Mouse (Mus musculus) kidney, embryonic 14.5 days (tissue): Measurements from ENCODE around the gene Cyp4a14. TPM values are rescaled to one million over a fixed set of nuclear protein-coding genes. Genes with fewer than 3 reads are reported as not detected.
"Not testable (repeated sequence)": the region's sequence is repeated elsewhere in the genome, so short reads cannot be mapped to it uniquely, and the experiment has no call there.

Experiments
- ATAC-seq: fragments of 200-750 bp; cut with Nextera tagmentation; 2 replicates; pipeline ENCODE4 v1.8.0; 2017; ENCODE audit warnings: moderate number of reproducible peaks, mild to moderate bottlenecking, moderate TSS enrichment, moderate library complexity; ENCODE audit not compliant: low FRiP score, low TSS enrichment
- H3K27ac ChIP-seq: fragments of 300-500 bp; sonication (generic); 2 replicates; pipeline ENCODE4 v1.5.1; 2014; ENCODE audit warnings: low read depth, mild to moderate bottlenecking, low read length, moderate library complexity, mixed read lengths
- H3K27me3 ChIP-seq: fragments of 300-500 bp; sonication (generic); 2 replicates; pipeline ENCODE4 v1.6.1; 2014; ENCODE audit warnings: mild to moderate bottlenecking, low read length; ENCODE audit not compliant: control insufficient read depth, insufficient read depth
- H3K36me3 ChIP-seq: fragments of 300-500 bp; sonication (generic); 2 replicates; pipeline ENCODE4 v1.6.1; 2014; ENCODE audit warnings: low read length, mixed read lengths; ENCODE audit not compliant: control insufficient read depth, insufficient read depth
- H3K4me1 ChIP-seq: fragments of 300-500 bp; sonication (generic); 2 replicates; pipeline ENCODE4 v1.6.1; 2014; ENCODE audit warnings: low read length, mixed read lengths; ENCODE audit not compliant: control insufficient read depth, insufficient read depth
- H3K4me2 ChIP-seq: fragments of 300-500 bp; sonication (generic); replicated peaks from 2 replicates; pipeline ENCODE4 v1.6.1; 2014; ENCODE audit warnings: low read depth, mild to moderate bottlenecking, low read length
- H3K4me3 ChIP-seq: fragments of 300-500 bp; sonication (generic); 2 replicates; pipeline ENCODE4 v1.5.1; 2014; ENCODE audit warnings: mild to moderate bottlenecking, low read length
- H3K9ac ChIP-seq: fragments of 300-500 bp; sonication (generic); 2 replicates; pipeline ENCODE4 v1.6.1; 2014; ENCODE audit warnings: low read depth, mild to moderate bottlenecking, low read length, moderate library complexity
- H3K9me3 ChIP-seq: fragments of 300-500 bp; sonication (generic); 2 replicates; pipeline ENCODE4 v1.6.1; 2016; ENCODE audit warnings: low read length; ENCODE audit not compliant: control insufficient read depth
- WGBS: fragments of 180-500 bp; shearing (Covaris S2); extraction: QIAGEN DNeasy Blood & Tissue Kit; methylation state at CpG from one replicate; pipeline ENCODE4 v1.1.7; 2014; 5-methylcytosine and 5-hydroxymethylcytosine counted together
- polyA plus RNA-seq: library from polyadenylated mRNA; unstranded; fragments of >200 nt; fragmentation: Nextera tagmentation; extraction: Ambion mirVana; gene quantifications from 2 replicates; pipeline ENCODE4 v1.2.1, GENCODE M21; 2014

Cyp4a14 gene
- polyA plus RNA-seq, 1 experiment from 2014 or later, result not detected

- H3K27ac ChIP-seq, ATAC-seq, H3K9me3 ChIP-seq, H3K4me3 ChIP-seq, H3K4me1 ChIP-seq, H3K9ac ChIP-seq, H3K36me3 ChIP-seq, H3K27me3 ChIP-seq, H3K4me2 ChIP-seq: not testable (repeated sequence)
- 87% methylated on average over 3 of the region's 3 CpGs for WGBS
Observed at GRCm38 (mm10) chr4:115473585-115473984, 22.4 kb downstream of the Cyp4a14 start.

DNA sequence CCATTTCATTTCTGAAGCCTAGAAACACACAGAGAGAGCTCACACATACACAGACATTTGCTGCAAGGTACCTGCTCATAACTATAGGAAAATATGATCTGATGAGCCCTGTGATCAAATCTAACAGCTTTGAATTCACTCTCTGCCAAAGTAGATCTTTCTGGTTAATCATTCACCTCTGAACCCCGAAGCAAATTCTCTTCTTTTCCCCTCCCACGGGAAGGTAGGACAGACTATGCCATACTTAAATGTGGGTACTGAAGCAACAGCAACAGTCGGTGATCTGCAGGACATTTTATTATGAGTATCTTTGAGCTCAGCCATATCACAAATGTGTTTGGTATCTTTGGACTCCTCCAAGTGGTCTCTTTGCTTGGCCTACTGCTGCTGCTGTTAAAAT is 43.6 kb downstream of the Cyp4a14 start, which contains the start of gene Cyp4a30b:
TSS of gene Cyp4a30b (plus strand) at position 301 of the 400 bp plus-strand sequence.
- Histone ChIP-seq H3K4me3 (no peak within 1 kb of the TSS), H3K9ac (no peak within 1 kb of the TSS), H3K27me3 (no peaks in the 10 kb centered on the region), H3K27ac (peak within 1 kb of the TSS; percentile 24; the same call in 1 of the 2 replicates), H3K4me2 (no peak within 1 kb of the TSS), H3K9me3 (no peaks in the 10 kb centered on the region), H3K36me3 (no peaks in the 10 kb centered on the region), H3K4me1 (no peaks in the 10 kb centered on the region)
- 64% methylated on average over 3 of the region's 3 CpGs for WGBS
- no peak for ATAC-seq

- no peaks in the 10 kb centered on the region for H3K4me1 ChIP-seq
- no peak overlapping the region for H3K4me3 ChIP-seq
- H3K4me2 ChIP-seq, result no peak overlapping the region
- 57% methylated on average over 3 of the region's 3 CpGs for WGBS
- H3K27ac ChIP-seq, result no peak overlapping the region
- H3K36me3 ChIP-seq, result no peaks in the 10 kb centered on the region
- peak; percentile 71 for ATAC-seq
- no peak overlapping the region for H3K9ac ChIP-seq
- no peaks in the 10 kb centered on the region for H3K9me3 ChIP-seq
- no peaks in the 10 kb centered on the region for H3K27me3 ChIP-seq
Observed at GRCm38 (mm10) chr4:115450577-115451137, 45.3 kb downstream of the Cyp4a14 start.

Other genes with a start within 250 kb of the Cyp4a14 start
- not detected in 2 replicates for gene Cyp4a12a, start 197.1 kb downstream of the Cyp4a14 start, polyA plus RNA-seq
- gene Cyp4a12b, start 84.5 kb downstream of the Cyp4a14 start, polyA plus RNA-seq, result 0.19 TPM in 1 of 2 replicates, not detected in the other
- 0.37 TPM in 2 replicates for gene Cyp4a30b, start 43.5 kb downstream of the Cyp4a14 start, polyA plus RNA-seq
- 0.26 and 0.97 TPM in 2 replicates for gene Cyp4a10, start 22.1 kb upstream of the Cyp4a14 start, polyA plus RNA-seq
- gene Cyp4a31, start 67.5 kb upstream of the Cyp4a14 start, polyA plus RNA-seq, result 5.4 and 19.8 TPM in 2 replicates
- gene Cyp4a32, start 104.8 kb upstream of the Cyp4a14 start, polyA plus RNA-seq, result not detected in 2 replicates
- 1.9 and 3.1 TPM in 2 replicates for gene Cyp4b1, start 151.6 kb upstream of the Cyp4a14 start, polyA plus RNA-seq
- 35.4 and 54.1 TPM in 2 replicates for gene Efcab14, start 241.6 kb upstream of the Cyp4a14 start, polyA plus RNA-seq